Mouse (Mus musculus) layer of hippocampus, adult 6 months (tissue): ENCODE results near the gene Rpl6. TPM values are rescaled to one million over a fixed set of nuclear protein-coding genes. Genes with fewer than 3 reads are reported as not detected.

Source experiments
- long read RNA-seq, 2 experiments: library from polyadenylated mRNA; unstranded; transcript quantifications; one replicate each; pipeline ENCODE4 v2.0.0; 2019 to 2020
- polyA plus RNA-seq: library from polyadenylated mRNA; unstranded; fragments of <200 nt; fragmentation: Nextera tagmentation; gene quantifications from 2 replicates; pipeline ENCODE4 v1.2.3, GENCODE M21; 2021

The Rpl6 gene
- polyA plus RNA-seq, result 935 and 955 TPM in 2 replicates
- long read RNA-seq, experiment 1, transcript Rpl6-206 (2 exons, 829 nt), result minor isoform, 5 of 717 reads
- long read RNA-seq, experiment 1, transcript Rpl6-201 (7 exons, 1,270 nt), result major isoform, 568 of 717 reads
- long read RNA-seq, experiment 1, partial matches to known transcripts, result 126 of 717 reads
- long read RNA-seq, experiment 1, other reads (novel, unspliced or antisense), result 13 of 717 reads
- long read RNA-seq, experiment 2, transcript Rpl6-201 (7 exons, 1,270 nt), result major isoform, 270 of 306 reads
- long read RNA-seq, experiment 2, partial matches to known transcripts, result 30 of 306 reads
- long read RNA-seq, experiment 2, other reads (novel, unspliced or antisense), result 3 of 306 reads

GRCm38 (mm10) chr5:121204132-121205089 is at the start of gene Rpl6:
Gene Rpl6, plus strand, starts transcription at chr5:121204481.

GRCm38 (mm10) chr5:121190836-121191583 is 13.3 kb upstream of the Rpl6 start, which contains the start of gene Ptpn11:
Gene Ptpn11, minus strand, starts transcription at chr5:121191397.

GRCm38 (mm10) chr5:121219980-121220731 is 15.9 kb downstream of the Rpl6 start, which contains the start of gene Hectd4:
Gene Hectd4, plus strand, starts transcription at chr5:121220219.

Other genes with a start within 250 kb of the Rpl6 start
- 59.1 and 60.9 TPM in 2 replicates for gene Rph3a, start 194.4 kb upstream of the Rpl6 start, polyA plus RNA-seq
- gene Ptpn11, start 13.1 kb upstream of the Rpl6 start, polyA plus RNA-seq, result 18.4 and 19.1 TPM in 2 replicates
- 28.4 and 30.4 TPM in 2 replicates for gene Hectd4, start 15.7 kb downstream of the Rpl6 start, polyA plus RNA-seq
- 41.6 and 42.5 TPM in 2 replicates for gene Trafd1, start 181.2 kb downstream of the Rpl6 start, polyA plus RNA-seq
- gene Naa25, start 193.5 kb downstream of the Rpl6 start, polyA plus RNA-seq, result 35.1 and 36.1 TPM in 2 replicates
- 8.3 and 9.3 TPM in 2 replicates for gene Tmem116, start 247.4 kb downstream of the Rpl6 start, polyA plus RNA-seq
- gene Erp29, start 248.0 kb downstream of the Rpl6 start, polyA plus RNA-seq, result 157 and 184 TPM in 2 replicates